In genomic region chr14:99262026-99262425, GRCm38 (mm10) we compare ENCODE assay signal across 14 mouse cellular contexts.
DNase-seq lines count a peak whose midpoint lies in the region.
"Had no signal": no experiment of that assay in that cellular context is flagged by ENCODE, and none has a peak within 500 bp of the region (broad histone marks: within the 10 kb centered on the region; RNA-seq: fewer than 3 reads in every experiment).

No protein-coding gene starts in this region.

- DNase-seq in cerebellum, postnatal 10 days, result peak; percentile 16 to 31
- DNase-seq in cerebellum, adult 18-20 months, result no peak
- peak; percentile 9 for DNase-seq in thymus, postnatal 4 days
- DNase-seq in thymus, postnatal 10 days (ENCODE audit: low spot score in 2 of 2), result no peak
- DNase-seq in testis, postnatal 14 days (ENCODE audit: low spot score), result peak; percentile 50
- no peak for DNase-seq in ovary, postnatal 14 days (ENCODE audit: low spot score)
- DNase-seq: adrenal gland, postnatal 25 days; cerebellum, adult 11-12 months; cerebellum, adult 9-11 months; gastrocnemius, postnatal 10 days; gastrocnemius, postnatal 36 days; heart, adult 2 months; heart, postnatal 14 days; heart, postnatal 4 days had no signal

Comparison
In these comparisons a context has a peak if more than half of its experiments do, and no peak if none do; other contexts are left out.
1. DNase-seq: peak in cerebellum, postnatal 10 days (2 of 2), thymus, postnatal 4 days (single experiment) and testis, postnatal 14 days (single experiment); none in cerebellum, adult 18-20 months (0 of 2), thymus, postnatal 10 days (0 of 2) and ovary, postnatal 14 days (single experiment).